Mouse (Mus musculus) lung, postnatal 0 days (tissue): Measurements from ENCODE around the gene Slc15a1.

Experiments used
- CTCF ChIP-seq: IDR thresholded peaks from 2 replicates; pipeline ENCODE4 v1.5.1; 2016; ENCODE audit warnings: antibody characterized with exemption, mild to moderate bottlenecking
- EP300 ChIP-seq: IDR thresholded peaks from 2 replicates; pipeline ENCODE4 v1.6.1; 2016; ENCODE audit warnings: antibody characterized with exemption, mild to moderate bottlenecking, control low read depth

GRCm38 (mm10) chr14:121422000-121422399 lies 83.1 kb downstream of the Slc15a1 start:
- TF ChIP-seq CTCF = no peak
- TF ChIP-seq EP300 = no peak
